Mouse (Mus musculus): Measurements from ENCODE around the gene Phyhd1. TPM values are rescaled to one million over a fixed set of nuclear protein-coding genes. Genes with fewer than 3 reads are reported as not detected.

Phyhd1 gene
- 15.2 and 18.6 TPM in 2 replicates for polyA plus RNA-seq (2012; rRNA removed)

DNA sequence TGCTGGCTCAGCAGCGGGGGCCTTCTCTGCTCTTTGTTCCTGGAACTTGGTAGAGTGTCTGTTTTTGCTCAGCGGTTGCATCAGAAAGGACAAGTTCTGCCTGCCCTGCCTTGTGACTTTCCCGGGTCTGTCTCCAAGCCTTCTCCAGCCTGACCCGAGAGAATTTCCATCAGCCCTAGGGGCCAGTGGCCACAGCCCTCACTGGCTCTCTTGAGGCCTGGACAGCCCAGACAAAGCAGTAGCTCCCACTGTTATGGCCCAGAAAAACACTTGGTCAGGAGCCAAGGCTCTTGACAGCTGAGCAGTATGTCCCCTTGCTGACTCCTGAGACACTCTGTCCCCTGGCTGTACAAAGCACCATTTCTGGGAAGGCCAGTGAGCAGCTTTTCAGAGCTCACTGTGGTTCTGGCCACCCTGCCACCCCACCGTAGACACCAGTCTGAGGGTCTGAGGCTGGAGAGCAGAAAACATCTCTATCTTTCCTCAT lies at the start of gene Phyhd1:
TSS of gene Phyhd1 (plus strand) at position 437 of the 487 bp plus-strand sequence.

GRCm38 (mm10) chr2:30237199-30237880 lies 28.7 kb upstream of the Phyhd1 start, which contains the start of gene Lrrc8a:
Gene Lrrc8a, plus strand, starts transcription at chr2:30237715.

GRCm38 (mm10) chr2:30240267-30240666 lies 25.7 kb upstream of the Phyhd1 start, which contains the start of gene Gm28035:
Gene Gm28035, plus strand, starts transcription at chr2:30240567.

DNA sequence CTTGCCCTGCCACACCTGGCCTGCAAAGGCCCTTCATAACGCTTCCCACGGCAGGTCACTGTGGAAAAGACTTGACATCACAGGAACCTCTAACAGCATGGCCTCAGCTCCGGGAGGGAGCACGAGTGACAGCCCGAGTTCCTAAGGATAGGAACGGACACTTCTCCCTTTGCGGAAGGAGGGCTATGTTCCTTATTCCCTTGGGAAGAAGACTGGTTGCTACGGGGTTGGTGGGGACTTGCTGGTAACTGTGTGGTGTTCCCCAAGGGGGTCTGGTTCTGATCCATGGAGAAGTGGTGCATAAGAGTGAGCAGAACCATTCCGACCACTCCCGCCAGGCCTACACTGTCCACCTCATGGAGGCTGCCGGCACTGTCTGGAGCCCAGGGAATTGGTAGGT lies 14.7 kb downstream of the Phyhd1 start, which contains the start of gene Gm28038:
TSS of gene Gm28038 (plus strand) at position 301 of the 400 bp plus-strand sequence.

GRCm38 (mm10) chr2:30286192-30287026 lies 20.4 kb downstream of the Phyhd1 start, which contains the start of the genes Dolk and Nup188:
Gene Dolk, minus strand, starts transcription at chr2:30286334.
Gene Nup188, plus strand, starts transcription at chr2:30286397.

Other genes starting within 250 kb of the Phyhd1 start
- 5.2 and 5.7 TPM in 2 replicates for gene Wdr34, start 217.3 kb upstream of the Phyhd1 start, polyA plus RNA-seq (2012; rRNA removed)
- 185 and 242 TPM in 2 replicates for gene Set, start 208.8 kb upstream of the Phyhd1 start, polyA plus RNA-seq (2012; rRNA removed)
- gene Pkn3, start 188.5 kb upstream of the Phyhd1 start, polyA plus RNA-seq (2012; rRNA removed) = 3.1 and 3.2 TPM in 2 replicates
- 21.0 and 25.7 TPM in 2 replicates for gene Zdhhc12, start 172.6 kb upstream of the Phyhd1 start, polyA plus RNA-seq (2012; rRNA removed)
- gene Zer1, start 141.6 kb upstream of the Phyhd1 start, polyA plus RNA-seq (2012; rRNA removed) = 6.6 and 7.7 TPM in 2 replicates
- 9.1 and 11.7 TPM in 2 replicates for gene Tbc1d13, start 132.5 kb upstream of the Phyhd1 start, polyA plus RNA-seq (2012; rRNA removed)
- 10.4 and 12.0 TPM in 2 replicates for gene Endog, start 94.7 kb upstream of the Phyhd1 start, polyA plus RNA-seq (2012; rRNA removed)
- 21.1 and 21.7 TPM in 2 replicates for gene Spout1, start 87.7 kb upstream of the Phyhd1 start, polyA plus RNA-seq (2012; rRNA removed)
- gene Kyat1, start 60.4 kb upstream of the Phyhd1 start, polyA plus RNA-seq (2012; rRNA removed) = 13.0 and 14.4 TPM in 2 replicates
- gene Lrrc8a, start 28.5 kb upstream of the Phyhd1 start, polyA plus RNA-seq (2012; rRNA removed) = 3.1 and 3.7 TPM in 2 replicates
- 0.84 and 0.92 TPM in 2 replicates for gene Gm28035, start 25.6 kb upstream of the Phyhd1 start, polyA plus RNA-seq (2012; rRNA removed)
- gene Gm28038, start 14.8 kb downstream of the Phyhd1 start, polyA plus RNA-seq (2012; rRNA removed) = not detected in 2 replicates
- 4.3 and 5.0 TPM in 2 replicates for gene Dolk, start 20.1 kb downstream of the Phyhd1 start, polyA plus RNA-seq (2012; rRNA removed)
- 12.8 and 17.0 TPM in 2 replicates for gene Nup188, start 20.2 kb downstream of the Phyhd1 start, polyA plus RNA-seq (2012; rRNA removed)
- 19.1 and 20.9 TPM in 2 replicates for gene Sh3glb2, start 93.1 kb downstream of the Phyhd1 start, polyA plus RNA-seq (2012; rRNA removed)
- 5.6 and 6.8 TPM in 2 replicates for gene Miga2, start 98.0 kb downstream of the Phyhd1 start, polyA plus RNA-seq (2012; rRNA removed)
- 13.3 and 17.3 TPM in 2 replicates for gene Dolpp1, start 126.1 kb downstream of the Phyhd1 start, polyA plus RNA-seq (2012; rRNA removed)
- gene Crat, start 149.6 kb downstream of the Phyhd1 start, polyA plus RNA-seq (2012; rRNA removed) = 12.5 and 14.2 TPM in 2 replicates
- gene Ptpa, start 149.8 kb downstream of the Phyhd1 start, polyA plus RNA-seq (2012; rRNA removed) = 61.7 and 77.5 TPM in 2 replicates
- 0.72 and 0.74 TPM in 2 replicates for gene Ier5l, start 208.0 kb downstream of the Phyhd1 start, polyA plus RNA-seq (2012; rRNA removed)

Data from liver, embryonic 14 days (tissue).